Mouse (Mus musculus) stomach, postnatal 0 days (tissue): Measurements from ENCODE around the gene Map3k12. TPM values are rescaled to one million over a fixed set of nuclear protein-coding genes. Genes with fewer than 3 reads are reported as not detected.

Experiments used
- ATAC-seq: fragments of 200-750 bp; cut with Nextera tagmentation; 2 replicates; pipeline ENCODE4 v1.8.0; 2017; ENCODE audit not compliant: low FRiP score, low TSS enrichment
- DNase-seq: peaks from one replicate; pipeline ENCODE4 v3.0.0-alpha.2; 2016; ENCODE audit warnings: low spot score
- H3K27ac ChIP-seq: fragments of 300-500 bp; sonication (generic); replicated peaks from 2 replicates; pipeline ENCODE4 v1.5.1; 2014; ENCODE audit warnings: mild to moderate bottlenecking, control low read depth
- H3K27me3 ChIP-seq: fragments of 300-500 bp; sonication (generic); 2 replicates; pipeline ENCODE4 v1.6.1; 2014; ENCODE audit warnings: low read length; ENCODE audit not compliant: control insufficient read depth, insufficient read depth
- H3K36me3 ChIP-seq: fragments of 300-500 bp; sonication (generic); 2 replicates; pipeline ENCODE4 v1.6.1; 2014; ENCODE audit warnings: low read length, mixed read lengths; ENCODE audit not compliant: control insufficient read depth, insufficient read depth
- H3K4me1 ChIP-seq: fragments of 300-500 bp; sonication (generic); replicated peaks from 2 replicates; pipeline ENCODE4 v1.6.1; 2014; ENCODE audit warnings: antibody characterized with exemption; ENCODE audit not compliant: control insufficient read depth, insufficient read depth
- H3K4me2 ChIP-seq: fragments of 300-500 bp; sonication (generic); replicated peaks from 2 replicates; pipeline ENCODE4 v1.6.1; 2014; ENCODE audit warnings: low read depth, mild to moderate bottlenecking, control low read depth, moderate library complexity
- H3K4me3 ChIP-seq: fragments of 300-500 bp; sonication (generic); 2 replicates; pipeline ENCODE4 v1.5.1; 2014; ENCODE audit warnings: low read depth, low read length, control low read depth
- H3K9ac ChIP-seq: fragments of 300-500 bp; sonication (generic); 2 replicates; pipeline ENCODE4 v1.6.1; 2014; ENCODE audit warnings: mild to moderate bottlenecking, low read length, control low read depth, mixed read lengths
- H3K9me3 ChIP-seq: fragments of 300-500 bp; sonication (generic); 2 replicates; pipeline ENCODE4 v1.6.1; 2016; ENCODE audit warnings: low read length; ENCODE audit not compliant: control insufficient read depth
- CTCF ChIP-seq: IDR thresholded peaks from 2 replicates; pipeline ENCODE4 v1.5.1; 2016; ENCODE audit warnings: antibody characterized with exemption, low read depth, mild to moderate bottlenecking, moderate library complexity
- EP300 ChIP-seq: optimal IDR thresholded peaks from 2 replicates; pipeline ENCODE3; 2016; ENCODE audit warnings: antibody characterized with exemption
- WGBS: fragments of 180-500 bp; shearing (Covaris S2); extraction: QIAGEN DNeasy Blood & Tissue Kit; methylation state at CpG from one replicate; pipeline ENCODE4 v1.1.7; 2014; 5-methylcytosine and 5-hydroxymethylcytosine counted together
- polyA plus RNA-seq: library from polyadenylated mRNA; unstranded; fragments of >200 nt; fragmentation: Nextera tagmentation; extraction: Ambion mirVana; gene quantifications from 2 replicates; pipeline ENCODE4 v1.2.1, GENCODE M21; 2015

Map3k12 gene
- polyA plus RNA-seq, 1 experiment from 2014 or later = 3.9 TPM

DNA sequence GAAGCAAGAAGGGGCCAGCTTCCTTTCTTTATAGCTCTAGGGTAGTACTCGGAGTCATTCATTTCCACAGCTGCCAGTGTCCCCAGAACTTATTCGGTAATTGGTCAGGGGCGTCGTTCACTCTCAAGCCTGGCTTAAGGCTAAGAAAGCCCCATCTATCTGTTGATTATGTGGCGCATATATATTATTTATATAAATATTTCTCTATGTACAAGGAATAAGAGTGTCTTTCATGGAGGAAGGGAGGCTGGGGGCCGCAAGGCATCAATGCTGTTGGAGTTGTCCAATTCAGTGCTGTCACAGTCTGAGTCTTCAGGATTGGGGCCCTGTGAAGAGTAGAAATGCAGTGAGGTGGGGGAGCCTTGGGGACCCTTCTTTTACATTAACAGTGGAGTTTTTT lies 17.0 kb downstream of the Map3k12 start:
- DNase-seq = no peak
- Histone ChIP-seq H3K27me3 (no peaks in the 10 kb centered on the region), H3K27ac (no peak overlapping the region), H3K36me3 (peaks cover 43% of the 10 kb centered on the region), H3K4me3 (no peak overlapping the region), H3K4me2 (no peak overlapping the region), H3K4me1 (no peaks in the 10 kb centered on the region), H3K9me3 (no peaks in the 10 kb centered on the region), H3K9ac (no peak overlapping the region)
- WGBS = 78% methylated on average over 6 of the region's 6 CpGs
- TF ChIP-seq EP300 = no peak
- no peak for TF ChIP-seq CTCF
- no peak for ATAC-seq

DNA sequence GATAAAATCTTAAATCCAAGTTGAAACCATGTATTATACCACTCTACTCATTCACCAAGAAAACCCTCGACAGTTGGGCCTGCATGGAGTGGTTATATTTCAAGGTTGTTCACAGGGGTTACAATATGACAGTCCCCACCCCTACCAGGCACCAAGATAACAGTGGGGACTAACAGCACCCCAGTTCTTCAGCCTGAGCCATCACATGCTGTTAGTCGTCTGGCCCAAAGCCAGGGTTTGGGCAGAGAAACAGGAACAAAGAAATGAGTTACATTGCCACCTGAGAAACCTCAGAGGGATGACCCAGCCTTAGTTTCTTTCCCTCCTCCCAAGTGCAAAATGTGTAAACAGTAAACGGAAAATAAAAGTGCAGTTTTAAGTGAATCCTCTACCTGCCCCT lies 17.5 kb downstream of the Map3k12 start:
- Histone ChIP-seq H3K4me1 (no peaks in the 10 kb centered on the region), H3K27ac (no peak overlapping the region), H3K9me3 (no peaks in the 10 kb centered on the region), H3K27me3 (no peaks in the 10 kb centered on the region), H3K9ac (no peak overlapping the region), H3K4me3 (no peak overlapping the region), H3K4me2 (no peak overlapping the region), H3K36me3 (peaks cover 43% of the 10 kb centered on the region)
- no peak for ATAC-seq
- no peak for DNase-seq
- TF ChIP-seq EP300 (no peak), CTCF (no peak)
- 54% methylated on average over 3 of the region's 3 CpGs for WGBS

- Histone ChIP-seq H3K4me2 (no peak overlapping the region), H3K36me3 (peaks cover 36% of the 10 kb centered on the region), H3K4me1 (no peaks in the 10 kb centered on the region), H3K9me3 (no peaks in the 10 kb centered on the region), H3K9ac (no peak overlapping the region), H3K27me3 (no peaks in the 10 kb centered on the region), H3K27ac (no peak overlapping the region), H3K4me3 (no peak overlapping the region)
- no peak for TF ChIP-seq EP300
- no peak for TF ChIP-seq CTCF
- ATAC-seq = no peak
- DNase-seq = no peak
- 68% methylated on average over 3 of the region's 3 CpGs for WGBS
Observed at GRCm38 (mm10) chr15:102498322-102498721, 18.5 kb downstream of the Map3k12 start.

DNA sequence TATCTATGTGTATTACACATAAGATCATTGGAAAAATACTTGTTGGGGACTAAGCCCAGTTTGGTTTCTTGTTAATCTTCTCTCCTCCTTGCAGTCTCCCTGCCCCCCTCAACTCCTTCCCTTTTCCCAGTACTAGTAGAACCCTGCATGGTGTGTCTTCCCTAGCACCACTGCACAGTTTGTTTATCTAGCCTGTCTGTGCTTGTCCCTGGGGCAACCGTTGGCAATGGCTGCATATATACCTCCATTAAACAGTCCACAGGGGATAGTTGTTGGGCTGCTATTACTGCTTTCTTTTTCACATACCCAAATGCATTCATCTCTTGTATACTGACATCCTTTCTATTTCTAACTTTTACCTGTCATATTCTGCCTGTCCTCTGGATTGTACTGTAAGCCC lies 29.2 kb downstream of the Map3k12 start:
- H3K9me3 ChIP-seq = no peaks in the 10 kb centered on the region
- peaks cover 43% of the 10 kb centered on the region for H3K36me3 ChIP-seq
- 34% methylated on average over 1 of the region's 1 CpGs for WGBS
- H3K27me3 ChIP-seq = no peaks in the 10 kb centered on the region
- no peak overlapping the region for H3K9ac ChIP-seq
- TF ChIP-seq CTCF = no peak
- no peak for TF ChIP-seq EP300
- no peak overlapping the region for H3K4me3 ChIP-seq
- H3K4me2 ChIP-seq = no peak overlapping the region
- ATAC-seq = no peak
- H3K27ac ChIP-seq = no peak overlapping the region
- no peaks in the 10 kb centered on the region for H3K4me1 ChIP-seq
- no peak for DNase-seq

GRCm38 (mm10) chr15:102485853-102486252 lies 31.0 kb downstream of the Map3k12 start:
- 91% methylated on average over 12 of the region's 12 CpGs for WGBS
- TF ChIP-seq EP300 = no peak
- no peak for TF ChIP-seq CTCF
- Histone ChIP-seq H3K36me3 (peaks cover 36% of the 10 kb centered on the region), H3K27me3 (no peaks in the 10 kb centered on the region), H3K4me1 (no peaks in the 10 kb centered on the region), H3K9me3 (no peaks in the 10 kb centered on the region), H3K4me2 (no peak overlapping the region), H3K4me3 (no peak overlapping the region), H3K27ac (no peak overlapping the region), H3K9ac (no peak overlapping the region)
- no peak for DNase-seq
- ATAC-seq = no peak

DNA sequence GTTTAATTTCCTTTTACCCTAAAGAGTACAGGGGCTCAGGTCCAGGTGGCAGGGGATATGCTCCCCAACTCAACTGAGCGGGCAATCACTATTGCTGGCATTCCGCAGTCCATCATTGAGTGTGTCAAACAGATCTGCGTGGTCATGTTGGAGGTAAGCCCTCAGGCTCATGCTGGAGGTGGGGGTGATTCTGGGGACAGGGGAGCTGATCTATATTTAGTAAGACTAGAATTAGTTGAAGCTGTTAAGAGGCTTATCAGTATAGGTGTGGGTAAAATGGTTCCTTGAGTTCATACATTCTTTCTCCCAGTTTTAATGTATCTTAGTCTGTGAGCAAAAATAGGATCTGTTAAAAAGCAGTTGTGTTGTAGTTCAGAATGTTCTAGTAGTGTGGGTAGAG lies 33.7 kb downstream of the Map3k12 start:
- TF ChIP-seq CTCF = no peak
- no peak for TF ChIP-seq EP300
- Histone ChIP-seq H3K4me1 (no peaks in the 10 kb centered on the region), H3K27ac (no peak overlapping the region), H3K27me3 (no peaks in the 10 kb centered on the region), H3K9me3 (no peaks in the 10 kb centered on the region), H3K4me2 (no peak overlapping the region), H3K9ac (no peak overlapping the region), H3K36me3 (peaks cover 22% of the 10 kb centered on the region), H3K4me3 (no peak overlapping the region)
- 75% methylated on average over 3 of the region's 3 CpGs for WGBS
- ATAC-seq (no peak), DNase-seq (no peak)
